Mouse (Mus musculus) liver, embryonic 14.5 days (tissue): Measurements from ENCODE around the gene Nudt8.

ENCODE experiments used
- CTCF ChIP-seq: IDR thresholded peaks from 2 replicates; pipeline ENCODE4 v1.5.1; 2016; ENCODE audit warnings: antibody characterized with exemption, low read depth, control low read depth
- EP300 ChIP-seq: IDR thresholded peaks from 2 replicates; pipeline ENCODE4 v1.6.1; 2016; ENCODE audit warnings: antibody characterized with exemption, low read depth

DNA sequence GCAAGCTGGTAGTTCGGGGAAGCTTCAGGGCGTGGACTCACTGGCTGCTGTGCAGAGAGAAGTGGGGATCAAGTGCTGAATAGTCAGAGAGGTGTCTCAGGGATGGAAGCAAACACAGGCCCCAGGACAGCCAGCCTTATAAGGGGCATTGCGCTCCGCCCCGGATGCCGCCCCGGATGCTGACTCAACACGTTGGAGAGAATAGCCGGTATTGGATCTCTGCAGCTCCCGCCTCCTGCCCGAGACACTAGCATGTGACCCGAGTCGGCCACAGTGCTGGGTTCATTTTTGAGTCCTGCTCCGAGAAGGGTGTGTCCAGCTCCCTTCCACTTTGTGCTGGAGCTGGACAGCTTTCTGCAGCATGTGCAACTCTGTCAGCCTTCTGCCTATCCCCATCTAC is 41.7 kb downstream of the Nudt8 start:
- TF ChIP-seq CTCF (no peak), EP300 (no peak)
